In genomic region chr13:63141275-63141674, GRCm38 (mm10) we compare ENCODE assay signal across 20 mouse cellular contexts.
DNase-seq lines count a peak whose midpoint lies in the region; ATAC-seq lines count a peak whose summit lies in the region.
"Had no signal": no experiment of that assay in that cellular context is flagged by ENCODE, and none has a peak within 500 bp of the region (broad histone marks: within the 10 kb centered on the region; RNA-seq: fewer than 3 reads in every experiment).

No protein-coding gene starts in this region.

- peaks cover 38% of the 10 kb centered on the region for H3K4me1 ChIP-seq in limb, embryonic 13.5 days

- peak; percentile 33 for DNase-seq in heart, adult 11 months
- no peak for DNase-seq in heart, postnatal 10 days
- peak; percentile 14 for DNase-seq in thymus, postnatal 0 days (ENCODE audit: low spot score)
- no peak for DNase-seq in thymus, postnatal 25 days
- no peak for DNase-seq in adrenal gland, adult 18-20 months (ENCODE audit: low spot score in 2 of 2)
- no peak for DNase-seq in cerebellum, adult 11-12 months
- DNase-seq in adrenal gland, adult (ENCODE audit: inconsistent age in 2 of 2, low spot score in 1 of 2) = no peak
- DNase-seq: adrenal gland, adult 8-10 months; cerebellum, postnatal 14 days; gastrocnemius, postnatal 10 days; kidney, adult 18-20 months; kidney, postnatal 10 days; liver; thymus, postnatal 36 days had no signal

- peak overlapping the region; percentile 95 for H3K27ac ChIP-seq in limb, embryonic 13.5 days
- H3K27ac ChIP-seq: forebrain, embryonic 13.5 days; midbrain, embryonic 13.5 days had no signal

- no peak for ATAC-seq in limb, embryonic 13.5 days (ENCODE audit: low FRiP score, low read depth)
- ATAC-seq: forebrain, embryonic 13.5 days; hindbrain, embryonic 16.5 days; midbrain, embryonic 13.5 days had no signal

- H3K4me3 ChIP-seq in limb, embryonic 13.5 days = no peak overlapping the region
- H3K4me3 ChIP-seq: erythroblast, embryonic 14.5 days; forebrain, embryonic 13.5 days; heart, adult 2 months; midbrain, embryonic 13.5 days had no signal

- no peaks in the 10 kb centered on the region for H3K9me3 ChIP-seq in limb, embryonic 13.5 days
- H3K9me3 ChIP-seq: forebrain, embryonic 13.5 days; midbrain, embryonic 13.5 days had no signal

- no peaks in the 10 kb centered on the region for H3K27me3 ChIP-seq in limb, embryonic 13.5 days
- H3K27me3 ChIP-seq: forebrain, embryonic 13.5 days; midbrain, embryonic 13.5 days had no signal

- H3K36me3 ChIP-seq in limb, embryonic 13.5 days = no peaks in the 10 kb centered on the region
- H3K36me3 ChIP-seq: midbrain, embryonic 13.5 days had no signal

- intact Hi-C loops in heart, postnatal 10 days (cut with DNase I) = no loop called here

- no peak overlapping the region for H3K9ac ChIP-seq in limb, embryonic 13.5 days
- H3K9ac ChIP-seq: forebrain, embryonic 13.5 days; midbrain, embryonic 13.5 days had no signal

- no peak overlapping the region for H3K4me2 ChIP-seq in limb, embryonic 13.5 days (replicated peaks)
- H3K4me2 ChIP-seq: forebrain, embryonic 13.5 days; midbrain, embryonic 13.5 days had no signal

Comparison
In these comparisons a context has a peak if more than half of its experiments do, and no peak if none do; other contexts are left out.
1. DNase-seq: peak in heart, adult 11 months (single experiment) and thymus, postnatal 0 days (single experiment); none in heart, postnatal 10 days (0 of 2), thymus, postnatal 25 days (single experiment), adrenal gland, adult 18-20 months (0 of 2), cerebellum, adult 11-12 months (single experiment) and adrenal gland, adult (0 of 2).